Mouse (Mus musculus): ENCODE data around the gene Sphk1.

- TF ChIP-seq CTCF (IDR thresholded peaks at IDR 0.05; ENCODE audit: low read depth) (no peak), EP300 (IDR thresholded peaks at IDR 0.05; ENCODE audit: low read depth) (no peak)
These were observed 25.2 kb upstream of the Sphk1 start for GRCm38 (mm10) chr11:116505573-116505972.
